Mouse (Mus musculus): ENCODE data around the gene Crybb3.

The Crybb3 gene

DNA sequence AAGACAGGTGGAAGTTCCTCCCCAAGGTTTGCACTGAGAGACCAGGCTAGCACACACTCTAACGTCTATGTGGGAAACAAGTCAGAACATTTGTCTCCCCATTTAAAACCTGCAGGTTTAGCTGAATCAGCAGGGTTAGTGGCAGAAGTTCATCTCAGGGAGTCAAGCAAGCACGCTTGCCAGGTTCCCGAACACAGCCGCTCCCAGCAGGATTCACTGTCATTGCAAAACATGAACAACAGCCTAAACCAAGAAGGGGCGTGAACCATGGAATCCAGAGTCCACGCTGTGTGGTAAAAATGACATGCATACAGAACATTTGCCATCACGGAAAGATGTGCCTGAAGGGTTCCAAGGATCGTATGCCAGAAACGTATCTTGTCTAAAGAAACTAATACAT, 23.7 kb upstream of the Crybb3 start:
- DNase-seq (ENCODE audit: low spot score in 2 of 2), result no peak

DNA sequence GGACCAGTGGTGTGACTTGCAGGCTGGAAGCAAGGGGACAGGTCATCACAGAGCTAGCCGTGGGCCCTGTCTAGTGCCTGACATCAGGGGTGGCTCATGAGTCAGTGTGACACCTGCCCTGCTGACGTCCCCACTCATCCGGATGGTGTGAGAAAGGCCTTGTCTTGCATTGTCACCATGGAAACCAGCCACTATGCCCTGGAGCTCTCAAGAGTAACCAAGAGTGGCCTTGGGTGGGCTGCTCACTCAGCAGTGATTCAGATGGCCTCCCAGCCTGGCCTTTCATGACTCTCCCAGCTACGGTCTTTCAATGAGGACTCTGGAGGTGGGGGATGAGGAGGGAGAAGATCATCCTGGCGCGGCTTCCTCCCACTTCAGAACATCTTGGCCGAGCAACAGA, 21.1 kb upstream of the Crybb3 start:
- no peak for DNase-seq (ENCODE audit: low spot score in 2 of 2)

DNA sequence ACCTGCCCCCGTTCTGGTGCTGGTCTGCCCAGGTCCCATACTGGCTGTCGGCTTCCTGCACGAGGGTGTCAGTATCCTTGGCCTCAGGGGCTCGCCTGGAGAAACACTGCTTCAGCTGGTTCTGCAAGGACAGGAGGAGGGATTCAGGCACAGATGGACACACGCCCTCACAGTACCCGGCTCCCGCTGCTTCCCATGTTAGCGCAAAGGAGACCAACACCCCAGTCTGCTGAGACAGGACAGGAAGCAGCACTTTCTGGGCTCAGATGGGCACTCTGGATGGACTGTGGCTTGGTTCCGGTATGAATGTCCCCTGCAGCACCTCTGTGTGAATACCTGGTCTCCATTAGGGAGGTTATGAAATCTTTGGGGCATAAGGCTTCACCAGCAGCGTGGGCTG, 20.1 kb upstream of the Crybb3 start:
- DNase-seq (ENCODE audit: low spot score in 2 of 2), result no peak

DNA sequence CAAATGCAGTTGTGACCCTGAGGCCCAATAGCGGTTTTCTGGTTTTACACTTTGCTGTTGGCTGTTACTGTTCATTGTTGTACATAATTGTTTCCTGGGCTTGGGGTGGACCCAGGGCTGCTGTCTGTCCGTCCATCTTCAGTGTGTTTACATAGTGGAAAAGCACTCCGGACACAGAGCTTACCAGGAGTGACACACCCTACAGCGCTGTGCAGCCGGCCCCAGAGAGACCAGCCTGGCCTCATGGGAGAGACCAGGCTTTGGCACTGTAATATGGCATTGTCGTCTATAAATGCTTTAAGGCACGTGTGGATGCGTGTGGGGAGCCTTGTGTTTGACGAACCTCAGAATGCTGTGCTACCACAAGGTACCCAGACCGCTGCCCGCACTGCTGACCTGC, 19.0 kb upstream of the Crybb3 start:
- DNase-seq (ENCODE audit: low spot score in 2 of 2), result no peak

DNA sequence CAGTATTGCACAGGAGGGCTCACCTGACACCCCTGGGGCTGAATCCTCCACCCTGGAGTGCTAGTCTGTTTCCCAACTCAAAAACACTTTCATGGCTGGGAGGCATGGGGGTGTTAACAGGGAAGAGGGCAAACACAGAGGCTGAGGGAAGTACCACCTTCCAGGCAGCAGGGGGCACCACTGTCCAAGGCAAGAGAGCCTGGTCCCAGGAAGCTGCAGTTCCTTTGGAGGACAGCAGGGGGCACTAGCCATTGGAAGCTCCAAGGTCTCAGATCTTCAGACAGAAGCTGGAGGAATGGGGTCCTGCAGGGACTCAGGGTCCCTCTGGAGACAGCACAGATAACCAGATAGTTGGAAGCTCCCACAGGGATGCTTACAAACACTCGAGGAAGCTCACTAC, 18.2 kb upstream of the Crybb3 start:
- DNase-seq (ENCODE audit: low spot score in 2 of 2), result peak; percentile 91 to 95

DNA sequence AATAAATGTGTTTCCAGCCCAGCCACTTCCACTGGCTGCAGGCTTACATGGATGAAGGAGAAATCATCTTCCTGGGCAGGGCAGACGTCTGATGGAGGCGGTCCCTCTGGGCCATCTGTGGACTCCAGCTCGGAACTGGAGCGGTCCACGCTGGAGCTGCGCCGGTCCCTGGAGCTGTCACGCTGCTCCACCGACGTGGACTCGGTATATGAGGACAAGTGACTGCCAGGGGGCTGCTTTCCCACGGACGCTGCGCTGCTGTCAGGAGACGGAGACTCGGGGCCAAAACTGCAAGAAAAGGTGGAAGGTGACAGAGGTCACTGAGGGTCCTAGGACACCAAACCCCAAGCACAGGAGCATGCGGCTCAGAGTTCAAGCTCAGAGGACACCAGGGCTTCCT, 16.2 kb upstream of the Crybb3 start:
- no peak for DNase-seq (ENCODE audit: low spot score in 2 of 2)

DNA sequence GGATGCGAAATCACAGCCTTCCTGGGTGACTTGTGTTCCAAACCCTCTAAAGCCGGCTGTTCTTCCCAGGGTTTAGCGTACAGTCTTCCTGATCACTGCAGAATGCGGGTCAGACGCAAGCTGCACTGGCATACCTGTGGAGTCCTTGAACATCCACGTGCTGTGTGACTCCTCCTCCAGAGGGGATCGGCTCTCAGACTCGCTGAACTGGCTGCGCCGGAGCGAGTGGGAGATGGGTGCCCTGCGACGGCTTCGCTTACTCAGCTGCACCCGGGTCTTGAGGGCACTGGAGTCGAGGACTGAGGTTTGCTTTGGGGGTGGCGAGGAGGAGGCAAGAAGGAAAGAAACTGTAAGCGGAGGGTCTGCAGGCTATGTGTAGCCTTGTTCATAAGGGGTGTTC, 14.1 kb upstream of the Crybb3 start:
- no peak for DNase-seq (ENCODE audit: low spot score in 2 of 2)

DNA sequence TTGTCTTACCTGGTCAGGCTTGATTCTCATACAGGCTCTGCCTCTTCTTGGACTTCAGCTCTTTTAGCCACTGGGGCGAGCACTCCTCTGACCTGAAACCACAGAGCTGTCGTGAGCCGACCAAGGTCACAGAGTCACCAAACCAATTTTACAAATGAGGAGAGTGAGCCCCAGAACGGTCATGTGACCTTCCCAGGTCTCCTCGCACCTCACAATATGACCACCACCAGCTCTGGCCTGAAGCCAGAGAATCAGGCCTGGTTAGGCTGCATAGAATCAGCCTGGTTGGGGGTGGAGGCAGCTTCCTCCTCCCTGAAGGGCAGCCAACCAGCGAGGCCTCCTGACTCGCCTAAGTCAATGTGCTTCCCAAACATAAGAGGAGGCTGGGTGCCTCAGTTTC, 11.0 kb upstream of the Crybb3 start:
- no peak for DNase-seq (ENCODE audit: low spot score in 2 of 2)

DNA sequence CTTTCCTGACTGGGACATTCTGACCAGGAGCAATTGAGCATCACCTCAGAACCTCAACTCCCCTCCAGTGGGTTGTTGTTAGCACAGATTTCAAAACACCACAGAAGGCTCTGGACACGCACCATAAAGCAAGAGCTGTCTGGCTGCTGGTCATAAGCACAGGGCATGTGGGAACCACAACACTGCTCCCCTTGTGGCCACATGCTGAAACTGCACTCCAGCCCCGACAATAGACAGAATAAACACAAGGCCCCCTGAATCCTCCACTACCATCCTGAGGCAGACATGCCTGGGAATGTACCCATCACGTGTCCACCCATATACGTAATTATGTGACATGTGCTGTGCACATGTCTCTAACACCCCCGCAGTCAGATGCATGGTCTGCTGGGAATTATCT, 9.8 kb upstream of the Crybb3 start:
- no peak for DNase-seq (ENCODE audit: low spot score in 2 of 2)

DNA sequence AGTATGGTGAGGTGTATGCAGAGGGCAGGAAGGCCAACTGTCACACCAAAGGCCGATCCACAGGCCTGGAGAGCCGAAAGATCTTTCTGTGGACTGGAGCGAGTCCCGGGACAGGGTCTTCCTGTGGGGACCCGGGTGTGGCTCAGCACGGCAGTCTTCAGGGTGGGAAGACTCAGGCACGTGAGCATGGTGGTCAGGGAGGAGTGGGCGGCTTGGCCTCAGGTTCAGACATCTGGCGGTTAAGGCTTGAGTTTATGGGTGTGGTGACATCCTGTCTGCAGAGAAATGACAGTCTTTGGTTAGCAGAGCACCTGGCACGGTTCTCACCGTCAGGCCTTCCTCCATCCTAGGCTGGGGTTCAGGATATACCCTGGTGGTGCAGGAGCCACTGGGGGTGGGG, 9.4 kb upstream of the Crybb3 start:
- no peak for DNase-seq (ENCODE audit: low spot score in 2 of 2)

DNA sequence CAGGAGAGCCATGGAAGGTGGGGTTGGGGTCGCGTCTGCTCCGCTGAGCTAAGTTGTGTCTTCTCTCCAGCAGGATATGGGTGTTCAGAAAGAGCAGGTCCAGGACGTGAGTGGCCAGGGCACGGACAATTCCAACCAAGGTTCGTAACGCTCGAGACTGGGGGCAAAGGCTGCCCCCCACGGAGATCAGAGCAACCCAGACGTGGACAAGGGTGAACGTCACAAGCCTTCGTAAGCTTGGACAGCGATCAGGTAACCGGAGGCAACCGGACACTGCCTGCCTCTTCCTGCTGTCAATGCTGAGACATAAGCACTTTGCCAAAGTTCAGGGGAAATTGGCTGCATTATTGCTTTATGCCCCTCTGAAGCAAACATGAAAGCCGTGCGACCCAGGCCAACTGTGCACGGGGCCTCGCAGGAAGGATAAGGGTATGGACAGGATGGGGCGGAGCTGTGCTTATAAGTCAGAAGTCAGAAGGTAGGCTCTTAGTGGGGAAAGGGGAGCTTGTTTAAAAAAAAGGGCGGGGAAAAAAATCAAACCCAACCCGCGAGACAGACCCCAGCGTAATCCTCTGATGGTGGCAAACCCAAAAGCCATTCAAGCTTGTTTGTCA, 8.8 kb upstream of the Crybb3 start:
- DNase-seq (ENCODE audit: low spot score in 2 of 2), result no peak

DNA sequence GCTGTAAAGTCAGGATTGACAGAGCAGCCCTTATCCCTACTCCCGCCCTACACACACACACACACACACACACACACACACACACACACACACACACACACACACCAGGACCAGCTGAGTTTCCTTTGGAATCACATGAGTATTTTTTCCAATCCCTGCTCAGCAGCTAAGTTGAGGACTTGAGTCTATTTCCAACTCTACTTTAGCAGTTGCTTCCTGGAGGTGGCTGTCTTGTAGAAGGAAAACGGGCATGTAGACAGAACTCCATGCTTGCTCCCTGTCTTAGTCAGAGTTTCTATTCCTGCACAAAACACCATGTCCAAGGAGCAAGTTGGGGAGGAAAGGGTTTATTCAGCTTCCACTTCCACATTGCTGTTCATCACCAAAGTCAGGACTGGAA, 6.1 kb upstream of the Crybb3 start:
- DNase-seq (ENCODE audit: low spot score in 2 of 2), result no peak

DNA sequence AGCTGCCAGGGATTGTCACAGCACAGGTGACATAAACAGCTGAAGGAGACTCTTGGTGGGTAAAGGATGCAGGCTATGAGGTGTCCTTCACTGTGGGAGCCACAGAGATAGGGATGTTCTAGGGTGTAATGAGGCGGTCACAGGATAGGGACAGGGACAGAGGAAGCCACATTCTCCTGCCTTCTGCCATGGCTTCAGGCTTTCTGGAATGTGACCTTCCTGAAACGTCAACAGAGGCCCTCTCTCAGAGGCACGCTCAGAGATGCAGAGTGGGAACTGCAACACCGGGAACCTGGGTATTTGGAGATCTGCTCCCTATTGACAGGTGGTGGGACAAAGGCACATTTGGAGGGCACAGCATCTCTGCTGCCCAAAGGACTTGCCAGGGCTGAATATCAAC, 5.6 kb upstream of the Crybb3 start:
- no peak for DNase-seq (ENCODE audit: low spot score in 2 of 2)

DNA sequence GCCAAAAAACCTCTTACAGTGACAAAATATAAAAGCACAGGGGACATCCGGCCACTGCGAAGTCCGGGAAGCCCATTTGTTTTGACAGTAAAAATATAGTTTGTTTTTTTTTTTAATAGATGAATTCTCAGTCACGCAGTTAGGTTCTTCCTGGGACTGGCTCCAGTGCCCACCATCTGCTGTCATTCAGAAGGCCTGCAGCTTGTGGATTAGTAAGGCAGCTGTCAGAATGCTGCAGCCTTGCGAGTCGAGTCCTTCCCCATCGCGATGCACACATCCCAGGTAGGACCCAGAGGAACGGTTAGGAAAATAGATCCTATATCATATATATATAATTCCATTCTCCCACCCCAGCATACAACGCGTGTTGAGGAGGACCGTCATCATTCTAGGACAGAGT, 5.1 kb upstream of the Crybb3 start:
- DNase-seq (ENCODE audit: low spot score in 2 of 2), result no peak

DNA sequence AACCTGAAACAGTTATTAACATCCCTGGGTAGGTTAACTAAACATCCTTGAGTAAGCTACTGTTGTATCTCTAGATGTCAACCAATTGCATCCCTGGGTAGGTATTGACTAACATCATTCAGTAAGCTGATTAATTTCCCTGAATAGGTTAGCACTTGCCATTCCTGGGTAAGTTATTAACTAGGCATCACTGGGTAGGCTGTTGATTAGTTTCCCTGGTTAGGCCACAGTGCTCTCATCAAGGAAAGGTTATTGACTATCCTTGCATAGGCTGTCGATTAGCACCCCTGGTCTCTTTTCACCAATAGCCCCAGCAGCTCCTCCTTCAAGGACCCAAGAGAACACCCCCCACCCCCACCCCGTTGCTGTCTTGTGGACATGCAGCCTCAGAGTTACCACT, 4.5 kb upstream of the Crybb3 start:
- DNase-seq (ENCODE audit: low spot score in 2 of 2), result no peak

DNA sequence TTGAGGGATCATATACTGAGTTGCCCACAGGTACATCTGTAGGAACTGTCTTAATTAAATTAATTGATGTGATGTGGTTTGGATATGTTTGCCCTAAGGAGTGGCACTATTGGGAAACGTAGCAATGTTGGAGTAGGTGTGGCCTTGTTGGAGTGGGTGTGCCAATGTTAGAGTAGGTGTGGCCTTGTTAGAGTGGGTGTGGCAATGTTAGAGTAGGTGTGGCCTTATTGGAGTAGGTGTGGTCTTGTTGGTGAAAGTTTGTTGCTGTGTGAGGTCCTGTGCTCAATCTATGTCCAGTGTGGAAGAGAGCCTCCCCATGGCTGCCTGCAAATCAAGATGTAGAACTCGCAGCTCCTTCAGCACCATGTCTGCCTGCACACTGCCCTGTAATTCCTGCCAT, 2.9 kb upstream of the Crybb3 start:
- no peak for DNase-seq (ENCODE audit: low spot score in 2 of 2)

DNA sequence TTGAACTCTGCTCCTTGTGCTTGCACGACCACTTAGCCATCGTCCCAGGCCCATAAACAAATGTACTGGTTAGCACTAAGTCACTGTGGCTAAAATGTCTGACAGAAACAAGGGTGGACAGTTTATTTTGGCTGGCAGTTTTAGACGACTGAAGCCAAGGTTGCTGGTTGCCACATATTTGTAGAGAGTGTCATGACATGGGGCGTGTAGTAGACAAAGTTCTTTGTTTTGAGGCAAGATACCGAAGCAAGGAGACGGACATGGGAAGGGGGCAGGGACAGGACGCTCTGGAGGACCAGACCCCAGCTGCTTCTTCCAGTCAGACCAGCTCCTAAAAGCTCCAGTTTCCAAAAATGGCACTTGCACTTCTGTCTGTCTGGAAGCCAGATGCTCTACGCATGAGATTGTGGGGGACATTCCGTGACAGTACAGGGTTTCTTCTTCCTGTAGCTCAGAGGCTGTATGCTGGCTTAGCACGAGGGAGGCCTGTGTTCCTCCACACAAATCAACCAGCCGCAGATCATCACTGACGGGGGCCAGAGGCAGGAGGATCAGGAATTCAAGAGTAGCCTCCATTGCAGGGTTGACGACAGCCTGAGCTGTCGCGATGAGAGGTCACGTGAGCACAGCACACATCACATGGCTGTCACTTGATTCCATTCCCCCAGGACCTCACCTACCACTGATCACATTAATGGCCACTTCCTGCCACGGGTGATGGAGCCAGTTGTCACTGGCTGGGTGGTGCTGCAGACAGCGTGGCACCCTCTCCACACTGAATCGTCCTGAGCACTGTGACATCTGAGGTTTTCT, 1.2 kb upstream of the Crybb3 start:
- no peak for DNase-seq (ENCODE audit: low spot score in 2 of 2)

DNA sequence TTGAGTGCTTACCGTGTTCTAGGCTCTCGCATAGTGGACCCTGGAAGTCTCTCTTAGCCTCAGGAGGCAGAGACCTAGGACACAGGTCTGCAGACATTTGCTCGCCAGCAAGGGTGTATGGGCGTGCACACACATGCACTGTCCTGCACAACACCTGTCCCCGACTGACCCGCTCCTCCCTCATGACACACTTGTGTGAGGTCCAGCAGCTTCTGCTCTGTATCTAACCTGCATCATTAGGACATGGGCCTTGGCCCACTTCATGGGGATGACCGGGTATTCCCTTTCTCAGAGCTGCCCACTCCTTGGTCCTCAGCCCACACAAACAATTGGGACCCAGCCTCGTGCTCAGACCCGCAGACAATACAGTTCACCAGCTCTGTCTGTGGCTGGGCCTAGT, 364 bp downstream of the Crybb3 start:
- no peak for DNase-seq (ENCODE audit: low spot score in 2 of 2)

DNA sequence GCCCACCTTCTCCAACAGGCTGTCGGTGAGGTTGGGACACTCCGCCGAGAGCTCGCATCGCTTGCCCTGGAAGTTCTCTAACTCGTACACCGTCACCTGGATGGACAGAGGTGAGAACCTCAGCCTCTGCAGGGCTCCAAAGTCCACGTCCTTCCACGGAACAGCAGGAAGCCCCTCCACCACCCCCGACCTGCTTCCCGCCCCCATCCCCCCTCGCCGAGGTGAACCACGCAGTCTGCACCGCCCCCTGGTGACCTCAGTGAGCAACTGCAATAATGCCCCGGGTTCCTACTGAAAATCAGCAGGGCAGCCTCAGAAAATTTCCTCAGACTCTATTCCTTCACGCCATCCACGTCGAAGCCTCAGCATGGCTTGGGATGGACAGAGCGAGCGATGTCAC, 1.6 kb downstream of the Crybb3 start:
- peak in 1 of 2 experiments; percentile 41 for DNase-seq (ENCODE audit: low spot score in 2 of 2)

DNA sequence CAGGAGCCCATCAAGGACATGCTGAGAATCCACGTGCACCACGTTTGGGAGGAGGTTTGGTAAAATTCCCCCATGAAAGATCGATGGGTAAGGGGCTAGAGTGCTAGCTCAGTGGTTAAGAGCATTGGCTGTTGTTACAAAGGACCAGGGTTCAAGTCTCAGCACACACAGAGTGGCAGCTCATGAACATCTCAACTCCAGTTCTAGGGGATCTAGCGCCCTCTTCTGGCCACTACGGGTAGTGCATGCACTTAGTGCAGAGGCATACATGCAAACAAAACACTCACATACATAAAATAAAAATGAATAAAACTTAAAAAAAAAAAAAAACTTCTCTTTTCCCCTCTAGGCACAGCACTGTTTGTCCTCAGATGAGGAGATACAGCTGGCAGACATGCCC, 2.7 kb downstream of the Crybb3 start:
- no peak for DNase-seq (ENCODE audit: low spot score in 2 of 2)

DNA sequence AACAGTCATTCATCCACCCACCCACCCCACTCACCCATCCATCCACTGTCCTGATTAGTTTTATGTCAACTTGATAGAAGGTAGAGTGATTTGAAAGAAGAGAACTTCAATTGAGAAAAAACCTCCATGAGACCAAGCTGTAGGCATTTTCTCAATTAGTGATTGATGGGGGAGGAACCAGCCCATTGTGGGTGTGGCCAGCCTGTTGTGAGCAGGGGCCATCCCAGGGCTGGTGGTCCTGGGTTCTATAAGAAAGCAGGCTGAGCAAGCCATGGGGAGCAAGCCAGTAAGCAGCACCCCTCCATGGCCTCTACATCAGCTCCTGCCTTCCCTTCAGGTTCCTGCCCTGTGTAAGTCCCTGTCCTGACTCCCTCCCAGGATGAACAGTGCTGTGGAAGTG, 11.4 kb downstream of the Crybb3 start, which contains the start of gene Crybb2:
Gene Crybb2, minus strand, starts transcription at position 101 of the 400 bp plus-strand sequence.
- DNase-seq (ENCODE audit: low spot score in 2 of 2), result no peak

DNA sequence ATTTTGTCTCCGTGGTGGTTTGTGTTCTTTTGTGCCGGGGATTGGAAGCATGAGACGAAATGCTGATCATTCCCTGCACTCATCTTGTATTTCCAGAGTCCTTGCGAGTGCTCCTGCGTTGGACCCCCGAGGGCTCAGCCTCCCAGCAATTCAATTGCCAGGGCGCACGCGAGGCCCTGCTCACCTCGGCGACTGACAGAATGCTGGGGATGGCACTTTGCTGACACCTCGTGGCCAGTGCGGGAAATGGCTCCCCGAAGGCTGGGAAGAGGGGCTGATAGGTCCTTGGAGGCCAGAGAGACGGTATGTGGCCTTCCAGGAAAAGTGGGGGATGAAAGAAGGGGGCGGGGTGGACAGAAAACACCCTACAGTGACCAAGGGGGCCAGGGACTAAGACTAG, 27.1 kb downstream of the Crybb3 start:
- peak; percentile 74 to 81 for DNase-seq (ENCODE audit: low spot score in 2 of 2)

DNA sequence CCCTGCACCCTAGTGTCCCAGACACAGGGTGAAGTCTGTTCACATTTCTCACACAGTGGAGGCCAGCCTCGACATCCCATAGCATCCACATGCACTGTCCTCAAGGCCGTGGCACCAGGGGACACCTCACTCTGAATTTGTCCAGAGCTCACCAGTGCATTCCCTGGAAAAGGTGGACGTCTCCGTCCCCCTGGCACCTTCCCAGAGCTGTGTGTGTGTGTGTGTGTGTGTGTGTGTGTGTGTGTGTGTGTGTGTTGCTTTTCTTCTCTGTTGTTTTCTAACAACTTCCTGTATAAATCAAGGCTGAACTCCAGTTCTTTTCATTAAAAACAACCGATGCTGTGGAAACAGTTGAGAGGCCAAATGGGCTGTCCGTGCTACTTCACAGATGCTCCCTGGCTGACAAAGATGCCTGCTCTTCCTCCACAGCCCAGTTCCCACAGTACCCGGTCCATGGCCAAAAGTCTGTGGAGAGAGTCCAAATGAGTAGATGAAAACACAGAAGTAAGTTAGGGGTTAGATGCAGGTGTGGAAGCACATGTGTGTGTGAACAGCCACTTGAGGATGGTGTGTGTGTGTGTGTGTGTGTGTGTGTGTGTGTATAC, 30.7 kb downstream of the Crybb3 start:
- DNase-seq (ENCODE audit: low spot score in 2 of 2), result no peak
